Mouse (Mus musculus): Measurements from ENCODE around the gene Iffo2. TPM values are rescaled to one million over a fixed set of nuclear protein-coding genes. Genes with fewer than 3 reads are reported as not detected.

Gene Iffo2
- polyA plus RNA-seq, 1 experiment from 2014 or later, result 3.5 TPM

- H3K9ac ChIP-seq (ENCODE audit: low read depth, low read length), result no peak overlapping the region
- H3K36me3 ChIP-seq (ENCODE audit: control insufficient read depth, insufficient read depth, low read length), result peaks cover 13% of the 10 kb centered on the region
- peak; percentile 25; the same call in 1 of the 2 replicates for ATAC-seq
- 34% methylated on average over 3 of the region's 3 CpGs for WGBS
- H3K27ac ChIP-seq (ENCODE audit: low read length), result no peak overlapping the region
- H3K4me2 ChIP-seq (ENCODE audit: low read length), result no peak overlapping the region
- H3K4me3 ChIP-seq (ENCODE audit: low read depth, low read length), result no peak overlapping the region
- H3K9me3 ChIP-seq (replicated peaks; ENCODE audit: control insufficient read depth, low read length, poor library complexity, severe bottlenecking), result no peaks in the 10 kb centered on the region
- no peaks in the 10 kb centered on the region for H3K27me3 ChIP-seq (ENCODE audit: control insufficient read depth, insufficient read depth, low read depth, low read length)
- H3K4me1 ChIP-seq (ENCODE audit: control insufficient read depth, insufficient read depth, low read length), result no peaks in the 10 kb centered on the region
Measured at GRCm38 (mm10) chr4:139492258-139492833, 38.0 kb upstream of the Iffo2 start.

- H3K4me1 ChIP-seq (ENCODE audit: control insufficient read depth, insufficient read depth, low read length), result no peaks in the 10 kb centered on the region
- no peak for ATAC-seq
- no peak overlapping the region for H3K27ac ChIP-seq (ENCODE audit: low read length)
- WGBS, result 77% methylated on average over 9 of the region's 9 CpGs
- no peak overlapping the region for H3K4me2 ChIP-seq (ENCODE audit: low read length)
- H3K9me3 ChIP-seq (replicated peaks; ENCODE audit: control insufficient read depth, low read length, poor library complexity, severe bottlenecking), result no peaks in the 10 kb centered on the region
- H3K9ac ChIP-seq (ENCODE audit: low read depth, low read length), result no peak overlapping the region
- peaks cover 10% of the 10 kb centered on the region for H3K36me3 ChIP-seq (ENCODE audit: control insufficient read depth, insufficient read depth, low read length)
- H3K4me3 ChIP-seq (ENCODE audit: low read depth, low read length), result no peak overlapping the region
- no peaks in the 10 kb centered on the region for H3K27me3 ChIP-seq (ENCODE audit: control insufficient read depth, insufficient read depth, low read depth, low read length)
Measured at GRCm38 (mm10) chr4:139493227-139494025, 36.9 kb upstream of the Iffo2 start.

- no peak overlapping the region for H3K4me2 ChIP-seq (ENCODE audit: low read length)
- 59% methylated on average over 14 of the region's 14 CpGs for WGBS
- no peak overlapping the region for H3K27ac ChIP-seq (ENCODE audit: low read length)
- H3K9me3 ChIP-seq (replicated peaks; ENCODE audit: control insufficient read depth, low read length, poor library complexity, severe bottlenecking), result no peaks in the 10 kb centered on the region
- H3K27me3 ChIP-seq (ENCODE audit: control insufficient read depth, insufficient read depth, low read depth, low read length), result no peaks in the 10 kb centered on the region
- no peaks in the 10 kb centered on the region for H3K36me3 ChIP-seq (ENCODE audit: control insufficient read depth, insufficient read depth, low read length)
- ATAC-seq, result no peak
- H3K4me1 ChIP-seq (ENCODE audit: control insufficient read depth, insufficient read depth, low read length), result no peaks in the 10 kb centered on the region
- no peak overlapping the region for H3K9ac ChIP-seq (ENCODE audit: low read depth, low read length)
- no peak overlapping the region for H3K4me3 ChIP-seq (ENCODE audit: low read depth, low read length)
Measured at GRCm38 (mm10) chr4:139500814-139501213, 29.5 kb upstream of the Iffo2 start.

- Histone ChIP-seq H3K36me3 (ENCODE audit: control insufficient read depth, insufficient read depth, low read length) (no peaks in the 10 kb centered on the region), H3K27ac (ENCODE audit: low read length) (no peak overlapping the region), H3K27me3 (ENCODE audit: control insufficient read depth, insufficient read depth, low read depth, low read length) (no peaks in the 10 kb centered on the region), H3K4me1 (ENCODE audit: control insufficient read depth, insufficient read depth, low read length) (no peaks in the 10 kb centered on the region), H3K9me3 (replicated peaks; ENCODE audit: control insufficient read depth, low read length, poor library complexity, severe bottlenecking) (no peaks in the 10 kb centered on the region), H3K4me2 (ENCODE audit: low read length) (no peak overlapping the region), H3K9ac (ENCODE audit: low read depth, low read length) (no peak overlapping the region), H3K4me3 (ENCODE audit: low read depth, low read length) (no peak overlapping the region)
- WGBS, result 78% methylated on average over 6 of the region's 6 CpGs
- no peak for ATAC-seq
Measured at GRCm38 (mm10) chr4:139501702-139502101, 28.6 kb upstream of the Iffo2 start.

GRCm38 (mm10) chr4:139503919-139504318 lies 26.4 kb upstream of the Iffo2 start:
- no peak for ATAC-seq
- H3K27me3 ChIP-seq (ENCODE audit: control insufficient read depth, insufficient read depth, low read depth, low read length), result no peaks in the 10 kb centered on the region
- H3K4me3 ChIP-seq (ENCODE audit: low read depth, low read length), result no peak overlapping the region
- no peaks in the 10 kb centered on the region for H3K9me3 ChIP-seq (replicated peaks; ENCODE audit: control insufficient read depth, low read length, poor library complexity, severe bottlenecking)
- no peaks in the 10 kb centered on the region for H3K4me1 ChIP-seq (ENCODE audit: control insufficient read depth, insufficient read depth, low read length)
- H3K4me2 ChIP-seq (ENCODE audit: low read length), result no peak overlapping the region
- 86% methylated on average over 8 of the region's 8 CpGs for WGBS
- H3K27ac ChIP-seq (ENCODE audit: low read length), result no peak overlapping the region
- H3K9ac ChIP-seq (ENCODE audit: low read depth, low read length), result no peak overlapping the region
- H3K36me3 ChIP-seq (ENCODE audit: control insufficient read depth, insufficient read depth, low read length), result no peaks in the 10 kb centered on the region

- Histone ChIP-seq H3K9ac (ENCODE audit: low read depth, low read length) (no peak overlapping the region), H3K9me3 (replicated peaks; ENCODE audit: control insufficient read depth, low read length, poor library complexity, severe bottlenecking) (no peaks in the 10 kb centered on the region), H3K4me3 (ENCODE audit: low read depth, low read length) (no peak overlapping the region), H3K4me2 (ENCODE audit: low read length) (no peak overlapping the region), H3K4me1 (ENCODE audit: control insufficient read depth, insufficient read depth, low read length) (no peaks in the 10 kb centered on the region), H3K27me3 (ENCODE audit: control insufficient read depth, insufficient read depth, low read depth, low read length) (no peaks in the 10 kb centered on the region), H3K27ac (ENCODE audit: low read length) (no peak overlapping the region), H3K36me3 (ENCODE audit: control insufficient read depth, insufficient read depth, low read length) (no peaks in the 10 kb centered on the region)
- no peak for ATAC-seq
- WGBS, result 77% methylated on average over 4 of the region's 4 CpGs
Measured at GRCm38 (mm10) chr4:139505716-139506115, 24.6 kb upstream of the Iffo2 start.

- no peaks in the 10 kb centered on the region for H3K4me1 ChIP-seq (ENCODE audit: control insufficient read depth, insufficient read depth, low read length)
- 95% methylated on average over 11 of the region's 11 CpGs for WGBS
- no peak for ATAC-seq
- no peaks in the 10 kb centered on the region for H3K27me3 ChIP-seq (ENCODE audit: control insufficient read depth, insufficient read depth, low read depth, low read length)
- H3K4me2 ChIP-seq (ENCODE audit: low read length), result no peak overlapping the region
- H3K4me3 ChIP-seq (ENCODE audit: low read depth, low read length), result no peak overlapping the region
- no peaks in the 10 kb centered on the region for H3K36me3 ChIP-seq (ENCODE audit: control insufficient read depth, insufficient read depth, low read length)
- H3K27ac ChIP-seq (ENCODE audit: low read length), result no peak overlapping the region
- H3K9ac ChIP-seq (ENCODE audit: low read depth, low read length), result no peak overlapping the region
- no peaks in the 10 kb centered on the region for H3K9me3 ChIP-seq (replicated peaks; ENCODE audit: control insufficient read depth, low read length, poor library complexity, severe bottlenecking)
Measured at GRCm38 (mm10) chr4:139506727-139507126, 23.6 kb upstream of the Iffo2 start.

- H3K4me1 ChIP-seq (ENCODE audit: control insufficient read depth, insufficient read depth, low read length), result no peaks in the 10 kb centered on the region
- H3K27me3 ChIP-seq (ENCODE audit: control insufficient read depth, insufficient read depth, low read depth, low read length), result no peaks in the 10 kb centered on the region
- no peak overlapping the region for H3K4me3 ChIP-seq (ENCODE audit: low read depth, low read length)
- H3K9ac ChIP-seq (ENCODE audit: low read depth, low read length), result no peak overlapping the region
- H3K36me3 ChIP-seq (ENCODE audit: control insufficient read depth, insufficient read depth, low read length), result no peaks in the 10 kb centered on the region
- WGBS, result 71% methylated on average over 2 of the region's 2 CpGs
- H3K27ac ChIP-seq (ENCODE audit: low read length), result no peak overlapping the region
- H3K4me2 ChIP-seq (ENCODE audit: low read length), result no peak overlapping the region
- ATAC-seq, result no peak
- H3K9me3 ChIP-seq (replicated peaks; ENCODE audit: control insufficient read depth, low read length, poor library complexity, severe bottlenecking), result no peaks in the 10 kb centered on the region
Measured at GRCm38 (mm10) chr4:139509069-139509468, 21.3 kb upstream of the Iffo2 start.

- Histone ChIP-seq H3K27me3 (ENCODE audit: control insufficient read depth, insufficient read depth, low read depth, low read length) (no peaks in the 10 kb centered on the region), H3K4me1 (ENCODE audit: control insufficient read depth, insufficient read depth, low read length) (no peaks in the 10 kb centered on the region), H3K4me2 (ENCODE audit: low read length) (no peak overlapping the region), H3K9ac (ENCODE audit: low read depth, low read length) (no peak overlapping the region), H3K36me3 (ENCODE audit: control insufficient read depth, insufficient read depth, low read length) (no peaks in the 10 kb centered on the region), H3K4me3 (ENCODE audit: low read depth, low read length) (no peak overlapping the region), H3K9me3 (replicated peaks; ENCODE audit: control insufficient read depth, low read length, poor library complexity, severe bottlenecking) (no peaks in the 10 kb centered on the region), H3K27ac (ENCODE audit: low read length) (no peak overlapping the region)
- ATAC-seq, result no peak
- WGBS, result 85% methylated on average over 2 of the region's 2 CpGs
Measured at GRCm38 (mm10) chr4:139511557-139511956, 18.8 kb upstream of the Iffo2 start.

Measured in midbrain, embryonic 16.5 days (tissue).